Mouse (Mus musculus): ENCODE measurements around the gene Celf2. TPM values are rescaled to one million over a fixed set of nuclear protein-coding genes. Genes with fewer than 3 reads are reported as not detected.

Celf2 gene
- polyA plus RNA-seq, 1 experiment from 2014 or later = 92.4 TPM

GRCm38 (mm10) chr2:6623802-6624201, 885.6 kb downstream of the Celf2 start:
- H3K27me3 ChIP-seq (ENCODE audit: control insufficient read depth, insufficient read depth, low read depth, low read length) = no peaks in the 10 kb centered on the region
- no peaks in the 10 kb centered on the region for H3K36me3 ChIP-seq (ENCODE audit: control insufficient read depth, insufficient read depth, low read length)
- H3K4me1 ChIP-seq (replicated peaks; ENCODE audit: control insufficient read depth, insufficient read depth, low read length) = no peaks in the 10 kb centered on the region
- H3K4me2 ChIP-seq (ENCODE audit: low read depth, low read length) = no peak overlapping the region
- H3K4me3 ChIP-seq (ENCODE audit: low read length) = no peak overlapping the region
- H3K27ac ChIP-seq (ENCODE audit: low read length) = no peak overlapping the region
- H3K9me3 ChIP-seq (ENCODE audit: control insufficient read depth, low read length) = no peaks in the 10 kb centered on the region
- WGBS = 53% methylated on average over 4 of the region's 4 CpGs
- ATAC-seq (ENCODE audit: low read depth) = no peak
- H3K9ac ChIP-seq (ENCODE audit: low read length) = no peak overlapping the region

GRCm38 (mm10) chr2:6622082-6622481, 887.3 kb downstream of the Celf2 start:
- no peak overlapping the region for H3K4me3 ChIP-seq (ENCODE audit: low read length)
- no peak for ATAC-seq (ENCODE audit: low read depth)
- no peaks in the 10 kb centered on the region for H3K9me3 ChIP-seq (ENCODE audit: control insufficient read depth, low read length)
- H3K4me2 ChIP-seq (ENCODE audit: low read depth, low read length) = no peak overlapping the region
- no peaks in the 10 kb centered on the region for H3K27me3 ChIP-seq (ENCODE audit: control insufficient read depth, insufficient read depth, low read depth, low read length)
- no peak overlapping the region for H3K9ac ChIP-seq (ENCODE audit: low read length)
- H3K27ac ChIP-seq (ENCODE audit: low read length) = no peak overlapping the region
- H3K36me3 ChIP-seq (ENCODE audit: control insufficient read depth, insufficient read depth, low read length) = no peaks in the 10 kb centered on the region
- 52% methylated on average over 5 of the region's 5 CpGs for WGBS
- no peaks in the 10 kb centered on the region for H3K4me1 ChIP-seq (replicated peaks; ENCODE audit: control insufficient read depth, insufficient read depth, low read length)

DNA sequence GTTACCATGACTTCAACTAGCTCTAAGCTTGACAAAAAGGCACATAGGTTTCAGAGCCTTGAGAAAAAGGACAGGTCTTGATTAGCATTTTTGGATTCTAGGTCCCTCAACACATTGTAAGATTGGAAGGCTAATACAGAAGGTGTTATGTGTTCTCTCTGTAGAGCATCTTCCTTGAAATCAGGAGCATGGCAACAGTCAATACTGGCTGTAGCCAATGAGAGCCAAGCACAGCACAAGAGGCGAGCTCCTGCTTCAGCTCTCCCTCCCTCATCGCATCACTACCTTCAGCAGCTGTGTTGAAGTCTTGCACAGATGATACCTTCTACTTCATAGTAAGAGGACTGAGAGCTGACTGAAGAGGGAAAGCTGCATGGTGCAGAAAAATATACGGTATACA, 890.5 kb downstream of the Celf2 start:
- Histone ChIP-seq H3K4me3 (ENCODE audit: low read length) (no peak overlapping the region), H3K27me3 (ENCODE audit: control insufficient read depth, insufficient read depth, low read depth, low read length) (no peaks in the 10 kb centered on the region), H3K36me3 (ENCODE audit: control insufficient read depth, insufficient read depth, low read length) (no peaks in the 10 kb centered on the region), H3K9me3 (ENCODE audit: control insufficient read depth, low read length) (no peaks in the 10 kb centered on the region), H3K4me1 (replicated peaks; ENCODE audit: control insufficient read depth, insufficient read depth, low read length) (no peaks in the 10 kb centered on the region), H3K4me2 (ENCODE audit: low read depth, low read length) (no peak overlapping the region), H3K27ac (ENCODE audit: low read length) (no peak overlapping the region), H3K9ac (ENCODE audit: low read length) (no peak overlapping the region)
- ATAC-seq (ENCODE audit: low read depth) = no peak
- 83% methylated on average over 3 of the region's 3 CpGs for WGBS

- no peak for ATAC-seq (ENCODE audit: low read depth)
- Histone ChIP-seq H3K4me1 (replicated peaks; ENCODE audit: control insufficient read depth, insufficient read depth, low read length) (no peaks in the 10 kb centered on the region), H3K9ac (ENCODE audit: low read length) (no peak overlapping the region), H3K9me3 (ENCODE audit: control insufficient read depth, low read length) (no peaks in the 10 kb centered on the region), H3K27me3 (ENCODE audit: control insufficient read depth, insufficient read depth, low read depth, low read length) (no peaks in the 10 kb centered on the region), H3K36me3 (ENCODE audit: control insufficient read depth, insufficient read depth, low read length) (no peaks in the 10 kb centered on the region), H3K4me3 (ENCODE audit: low read length) (no peak overlapping the region), H3K27ac (ENCODE audit: low read length) (no peak overlapping the region), H3K4me2 (ENCODE audit: low read depth, low read length) (no peak overlapping the region)
- 95% methylated on average over 1 of the region's 1 CpGs for WGBS
Measured at GRCm38 (mm10) chr2:6618450-6618849, 890.9 kb downstream of the Celf2 start.

DNA sequence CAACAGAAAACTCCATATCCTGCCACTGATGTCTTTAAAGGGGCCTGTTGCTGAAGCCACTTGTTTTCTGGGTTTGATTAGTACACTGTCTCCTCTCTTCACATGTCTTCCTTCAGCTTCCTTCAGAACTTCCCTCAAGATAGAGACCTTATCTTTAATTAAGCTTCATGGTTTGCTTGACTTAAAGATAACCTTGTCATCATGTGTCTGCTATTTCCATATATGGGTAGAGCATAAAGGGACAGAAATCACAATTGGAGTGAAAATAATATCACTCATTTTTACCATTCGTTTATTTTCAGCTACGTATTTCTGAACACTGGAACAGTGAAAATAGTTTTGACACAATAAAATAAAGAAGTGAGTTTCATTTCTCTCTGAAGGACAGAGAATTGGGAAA, 905.0 kb downstream of the Celf2 start:
- H3K4me3 ChIP-seq (ENCODE audit: low read length) = no peak overlapping the region
- no peak overlapping the region for H3K9ac ChIP-seq (ENCODE audit: low read length)
- H3K4me1 ChIP-seq (replicated peaks; ENCODE audit: control insufficient read depth, insufficient read depth, low read length) = no peaks in the 10 kb centered on the region
- no peak overlapping the region for H3K27ac ChIP-seq (ENCODE audit: low read length)
- H3K36me3 ChIP-seq (ENCODE audit: control insufficient read depth, insufficient read depth, low read length) = 0 out of 2 replicates have a peak, but pooled peaks cover 2% of the 10 kb centered on the region
- H3K27me3 ChIP-seq (ENCODE audit: control insufficient read depth, insufficient read depth, low read depth, low read length) = no peaks in the 10 kb centered on the region
- no peaks in the 10 kb centered on the region for H3K9me3 ChIP-seq (ENCODE audit: control insufficient read depth, low read length)
- H3K4me2 ChIP-seq (ENCODE audit: low read depth, low read length) = no peak overlapping the region
- WGBS = 90% methylated on average over 2 of the region's 2 CpGs
- no peak for ATAC-seq (ENCODE audit: low read depth)

GRCm38 (mm10) chr2:6603880-6604279, 905.5 kb downstream of the Celf2 start:
- Histone ChIP-seq H3K4me1 (replicated peaks; ENCODE audit: control insufficient read depth, insufficient read depth, low read length) (no peaks in the 10 kb centered on the region), H3K36me3 (ENCODE audit: control insufficient read depth, insufficient read depth, low read length) (0 out of 2 replicates have a peak, but pooled peaks cover 2% of the 10 kb centered on the region), H3K27ac (ENCODE audit: low read length) (no peak overlapping the region), H3K4me2 (ENCODE audit: low read depth, low read length) (no peak overlapping the region), H3K9me3 (ENCODE audit: control insufficient read depth, low read length) (no peaks in the 10 kb centered on the region), H3K4me3 (ENCODE audit: low read length) (no peak overlapping the region), H3K27me3 (ENCODE audit: control insufficient read depth, insufficient read depth, low read depth, low read length) (no peaks in the 10 kb centered on the region), H3K9ac (ENCODE audit: low read length) (no peak overlapping the region)
- WGBS = 74% methylated on average over 6 of the region's 6 CpGs
- ATAC-seq (ENCODE audit: low read depth) = no peak

DNA sequence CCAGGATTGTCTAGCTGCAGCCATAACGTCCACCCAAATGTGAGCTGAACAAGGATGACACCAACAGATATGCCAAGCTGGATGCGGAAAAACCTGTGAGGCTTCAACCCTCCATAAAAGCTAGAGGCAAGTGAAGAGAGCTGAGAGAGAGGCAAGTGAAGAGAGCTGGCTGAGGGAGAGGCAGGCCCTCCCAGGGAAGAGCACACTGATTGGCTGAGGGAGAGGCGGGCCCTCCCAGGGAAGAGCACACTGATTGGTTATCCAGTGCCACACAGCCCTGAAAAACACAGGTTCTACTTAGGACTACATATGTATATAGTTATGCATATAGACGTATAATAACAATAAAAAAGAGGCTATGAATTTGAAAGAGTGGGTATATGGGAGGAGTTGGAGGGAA, 907.2 kb downstream of the Celf2 start:
- no peak overlapping the region for H3K4me2 ChIP-seq (ENCODE audit: low read depth, low read length)
- H3K9ac ChIP-seq (ENCODE audit: low read length) = no peak overlapping the region
- no peaks in the 10 kb centered on the region for H3K4me1 ChIP-seq (replicated peaks; ENCODE audit: control insufficient read depth, insufficient read depth, low read length)
- 0 out of 2 replicates have a peak, but pooled peaks cover 2% of the 10 kb centered on the region for H3K36me3 ChIP-seq (ENCODE audit: control insufficient read depth, insufficient read depth, low read length)
- no peaks in the 10 kb centered on the region for H3K9me3 ChIP-seq (ENCODE audit: control insufficient read depth, low read length)
- ATAC-seq (ENCODE audit: low read depth) = no peak; the same call in 1 of the 2 replicates
- no peak overlapping the region for H3K4me3 ChIP-seq (ENCODE audit: low read length)
- H3K27me3 ChIP-seq (ENCODE audit: control insufficient read depth, insufficient read depth, low read depth, low read length) = no peaks in the 10 kb centered on the region
- 86% methylated on average over 4 of the region's 4 CpGs for WGBS
- no peak overlapping the region for H3K27ac ChIP-seq (ENCODE audit: low read length)

GRCm38 (mm10) chr2:6598879-6599167, 910.5 kb downstream of the Celf2 start:
- no peak overlapping the region for H3K4me2 ChIP-seq (ENCODE audit: low read depth, low read length)
- no peak overlapping the region for H3K4me3 ChIP-seq (ENCODE audit: low read length)
- no peak overlapping the region for H3K27ac ChIP-seq (ENCODE audit: low read length)
- 0 out of 2 replicates have a peak, but pooled peaks cover 2% of the 10 kb centered on the region for H3K36me3 ChIP-seq (ENCODE audit: control insufficient read depth, insufficient read depth, low read length)
- 0 out of 2 replicates have a peak, but pooled peaks cover 2% of the 10 kb centered on the region for H3K4me1 ChIP-seq (replicated peaks; ENCODE audit: control insufficient read depth, insufficient read depth, low read length)
- H3K27me3 ChIP-seq (ENCODE audit: control insufficient read depth, insufficient read depth, low read depth, low read length) = no peaks in the 10 kb centered on the region
- no peak overlapping the region for H3K9ac ChIP-seq (ENCODE audit: low read length)
- WGBS = 94% methylated on average over 1 of the region's 1 CpGs
- no peaks in the 10 kb centered on the region for H3K9me3 ChIP-seq (ENCODE audit: control insufficient read depth, low read length)
- ATAC-seq (ENCODE audit: low read depth) = no peak

GRCm38 (mm10) chr2:6598124-6598878, 911.1 kb downstream of the Celf2 start:
- no peak for ATAC-seq (ENCODE audit: low read depth)
- no peak overlapping the region for H3K27ac ChIP-seq (ENCODE audit: low read length)
- H3K36me3 ChIP-seq (ENCODE audit: control insufficient read depth, insufficient read depth, low read length) = 0 out of 2 replicates have a peak, but pooled peaks cover 2% of the 10 kb centered on the region
- H3K9me3 ChIP-seq (ENCODE audit: control insufficient read depth, low read length) = no peaks in the 10 kb centered on the region
- H3K27me3 ChIP-seq (ENCODE audit: control insufficient read depth, insufficient read depth, low read depth, low read length) = no peaks in the 10 kb centered on the region
- WGBS = 73% methylated on average over 8 of the region's 8 CpGs
- H3K9ac ChIP-seq (ENCODE audit: low read length) = no peak overlapping the region
- no peak overlapping the region for H3K4me3 ChIP-seq (ENCODE audit: low read length)
- H3K4me1 ChIP-seq (replicated peaks; ENCODE audit: control insufficient read depth, insufficient read depth, low read length) = 0 out of 2 replicates have a peak, but pooled peaks cover 2% of the 10 kb centered on the region
- H3K4me2 ChIP-seq (ENCODE audit: low read depth, low read length) = no peak overlapping the region
